Mouse (Mus musculus) hindbrain, embryonic 10.5 days (tissue): ENCODE measurements around the gene Gm28230. TPM values are rescaled to one million over a fixed set of nuclear protein-coding genes. Genes with fewer than 3 reads are reported as not detected.

Experiments
- DNase-seq: peaks from one replicate; pipeline ENCODE4 v3.0.0-alpha.2; 2017; ENCODE audit warnings: low spot score
- H3K27ac ChIP-seq: fragments of 300-500 bp; sonication (generic); 2 replicates; pipeline ENCODE4 v1.5.1; 2016; ENCODE audit warnings: mild to moderate bottlenecking, moderate library complexity
- H3K27me3 ChIP-seq: fragments of 300-500 bp; sonication (generic); 2 replicates; pipeline ENCODE4 v1.6.1; 2016; ENCODE audit warnings: mild to moderate bottlenecking; ENCODE audit not compliant: poor library complexity, insufficient read depth, severe bottlenecking
- H3K36me3 ChIP-seq: fragments of 300-500 bp; sonication (generic); 2 replicates; pipeline ENCODE4 v1.6.1; 2016; ENCODE audit warnings: mild to moderate bottlenecking, moderate library complexity
- H3K4me1 ChIP-seq: fragments of 300-500 bp; sonication (generic); replicated peaks from 2 replicates; pipeline ENCODE4 v1.6.1; 2016; ENCODE audit warnings: mild to moderate bottlenecking
- H3K4me3 ChIP-seq: fragments of 300-500 bp; sonication (generic); 2 replicates; pipeline ENCODE4 v1.5.1; 2016; ENCODE audit warnings: mild to moderate bottlenecking, moderate library complexity
- H3K9me3 ChIP-seq: fragments of 300-500 bp; sonication (generic); 2 replicates; pipeline ENCODE4 v1.6.1; 2016; ENCODE audit warnings: mild to moderate bottlenecking, moderate library complexity
- WGBS: fragments of 180-500 bp; shearing (Covaris S2); methylation state at CpG from one replicate; pipeline ENCODE4 v1.1.7; 2016; 5-methylcytosine and 5-hydroxymethylcytosine counted together
- microRNA counts: library from miRNA; unstranded; fragments of <30 nt; microRNA quantifications from one replicate; lab custom pipeline; 2017
- polyA plus RNA-seq: library from polyadenylated mRNA; unstranded; fragments of >200 nt; fragmentation: Nextera tagmentation; extraction: Ambion mirVana; gene quantifications from 2 replicates; pipeline ENCODE4 v1.2.1, GENCODE M21; 2016

The Gm28230 gene
- polyA plus RNA-seq, 1 experiment from 2014 or later: not detected

GRCm38 (mm10) chr2:74763976-74764375 is 37.4 kb downstream of the Gm28230 start:
- H3K27me3 ChIP-seq: peaks cover 89% of the 10 kb centered on the region

GRCm38 (mm10) chr2:74774359-74774758 is 47.8 kb downstream of the Gm28230 start:
- 88% methylated on average over 2 of the region's 2 CpGs for WGBS
- no peaks in the 10 kb centered on the region for H3K36me3 ChIP-seq
- H3K27me3 ChIP-seq: peaks cover 6% of the 10 kb centered on the region; the same call in 1 of the 2 replicates
- H3K4me3 ChIP-seq: no peak overlapping the region
- H3K4me1 ChIP-seq: no peaks in the 10 kb centered on the region
- no peaks in the 10 kb centered on the region for H3K9me3 ChIP-seq
- no peak overlapping the region for H3K27ac ChIP-seq
- no peak for DNase-seq

More at GRCm38 (mm10) chr2:74763976-74764375, 37.4 kb downstream of the Gm28230 start:
- no peak overlapping the region for H3K27ac ChIP-seq
- H3K9me3 ChIP-seq: no peaks in the 10 kb centered on the region
- no peak for DNase-seq
- H3K4me1 ChIP-seq: peaks cover 20% of the 10 kb centered on the region
- 55% methylated on average over 10 of the region's 10 CpGs for WGBS
- H3K36me3 ChIP-seq: no peaks in the 10 kb centered on the region
- H3K4me3 ChIP-seq: no peak overlapping the region

GRCm38 (mm10) chr2:74777536-74778275 is 51.2 kb downstream of the Gm28230 start:
- no peak for DNase-seq
- H3K4me1 ChIP-seq: no peaks in the 10 kb centered on the region
- no peaks in the 10 kb centered on the region for H3K9me3 ChIP-seq
- no peak overlapping the region for H3K4me3 ChIP-seq
- no peaks in the 10 kb centered on the region for H3K36me3 ChIP-seq
- no peak overlapping the region for H3K27ac ChIP-seq
- peaks cover 9% of the 10 kb centered on the region; the same call in 1 of the 2 replicates for H3K27me3 ChIP-seq
- WGBS: 69% methylated on average over 13 of the region's 13 CpGs

DNA sequence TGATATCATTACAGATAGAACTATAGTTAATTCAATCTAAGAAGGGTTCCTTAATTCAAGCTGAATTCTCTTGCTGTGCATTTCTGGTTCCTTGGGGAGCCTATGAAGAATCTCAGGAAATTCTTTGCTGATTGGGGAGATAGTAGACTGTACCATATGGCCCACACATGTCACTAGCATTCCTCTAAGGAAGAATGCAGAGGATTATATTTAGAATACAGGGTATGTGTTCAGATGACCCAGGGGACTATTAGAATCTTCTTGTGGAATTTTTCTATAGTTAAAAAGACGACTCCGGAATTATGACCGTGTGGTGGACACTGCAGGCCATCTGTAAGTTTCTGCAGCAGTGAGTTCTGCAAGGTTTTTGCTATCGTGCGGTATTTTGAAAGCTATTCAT is 54.9 kb downstream of the Gm28230 start:
- H3K27ac ChIP-seq: no peak overlapping the region
- 80% methylated on average over 5 of the region's 5 CpGs for WGBS
- H3K36me3 ChIP-seq: no peaks in the 10 kb centered on the region
- no peak for DNase-seq
- no peaks in the 10 kb centered on the region for H3K9me3 ChIP-seq
- no peaks in the 10 kb centered on the region for H3K4me1 ChIP-seq
- peaks cover 9% of the 10 kb centered on the region; the same call in 1 of the 2 replicates for H3K27me3 ChIP-seq
- no peak overlapping the region for H3K4me3 ChIP-seq

GRCm38 (mm10) chr2:74795531-74795930 is 69.0 kb downstream of the Gm28230 start:
- H3K27ac ChIP-seq: no peak overlapping the region
- no peaks in the 10 kb centered on the region for H3K9me3 ChIP-seq
- DNase-seq: no peak
- 69% methylated on average over 7 of the region's 7 CpGs for WGBS
- no peaks in the 10 kb centered on the region for H3K36me3 ChIP-seq
- no peaks in the 10 kb centered on the region for H3K27me3 ChIP-seq
- H3K4me1 ChIP-seq: no peaks in the 10 kb centered on the region
- H3K4me3 ChIP-seq: no peak overlapping the region

MicroRNA genes within 50 kb of the gene (microRNA counts, 519-probe panel; counts per million panel counts)
- microRNA mmu-miR-10b (lab: Ali Mortazavi, UCI): 2,824 counts per million, percentile 81 among the panel's probes with 10 or more counts

Other genes starting within 250 kb of the Gm28230 start
- gene Lnpk, start 147.3 kb upstream of the Gm28230 start, polyA plus RNA-seq: 38.9 and 41.1 TPM in 2 replicates
- gene Evx2, start 67.2 kb upstream of the Gm28230 start, polyA plus RNA-seq: 0.19 and 0.47 TPM in 2 replicates
- gene Hoxd13, start 58.4 kb upstream of the Gm28230 start, polyA plus RNA-seq: not detected in 2 replicates
- gene Hoxd12, start 51.7 kb upstream of the Gm28230 start, polyA plus RNA-seq: not detected in 2 replicates
- not detected in 2 replicates for gene Hoxd11, start 47.2 kb upstream of the Gm28230 start, polyA plus RNA-seq
- not detected in 2 replicates for gene Hoxd10, start 34.8 kb upstream of the Gm28230 start, polyA plus RNA-seq
- gene Hoxd9, start 29.0 kb upstream of the Gm28230 start, polyA plus RNA-seq: not detected in 2 replicates
- not detected in 2 replicates for gene Hoxd8, start 22.1 kb upstream of the Gm28230 start, polyA plus RNA-seq
- gene Hoxd3, start 14.8 kb upstream of the Gm28230 start, polyA plus RNA-seq: 15.5 and 55.9 TPM in 2 replicates
- gene Hoxd4, start 14.8 kb upstream of the Gm28230 start, polyA plus RNA-seq: 0.14 and 2.6 TPM in 2 replicates
- 0.14 and 0.60 TPM in 2 replicates for gene Hoxd1, start 36.3 kb downstream of the Gm28230 start, polyA plus RNA-seq
- gene Mtx2, start 99.1 kb downstream of the Gm28230 start, polyA plus RNA-seq: 106 and 111 TPM in 2 replicates